Mouse (Mus musculus) stomach, embryonic 16.5 days (tissue): Measurements from ENCODE around the gene Gjd3. TPM values are rescaled to one million over a fixed set of nuclear protein-coding genes. Genes with fewer than 3 reads are reported as not detected.

Experiments used
- ATAC-seq: fragments of 200-750 bp; cut with Nextera tagmentation; 2 replicates; pipeline ENCODE4 v1.8.0; 2017; ENCODE audit warnings: moderate number of reproducible peaks, moderate TSS enrichment; ENCODE audit not compliant: insufficient read depth, low FRiP score
- H3K27ac ChIP-seq: fragments of 300-500 bp; sonication (generic); 2 replicates; pipeline ENCODE4 v1.5.1; 2014; ENCODE audit warnings: low read length
- H3K27me3 ChIP-seq: fragments of 300-500 bp; sonication (generic); 2 replicates; pipeline ENCODE4 v1.6.1; 2014; ENCODE audit warnings: low read length, control low read depth, mixed read lengths; ENCODE audit not compliant: control insufficient read depth, insufficient read depth
- H3K36me3 ChIP-seq: fragments of 300-500 bp; sonication (generic); 2 replicates; pipeline ENCODE4 v1.6.1; 2014; ENCODE audit warnings: low read length; ENCODE audit not compliant: control insufficient read depth, insufficient read depth
- H3K4me1 ChIP-seq: fragments of 300-500 bp; sonication (generic); 2 replicates; pipeline ENCODE4 v1.6.1; 2014; ENCODE audit warnings: low read length, control low read depth, mixed read lengths; ENCODE audit not compliant: control insufficient read depth, insufficient read depth
- H3K4me2 ChIP-seq: fragments of 300-500 bp; sonication (generic); 2 replicates; pipeline ENCODE4 v1.6.1; 2014; ENCODE audit warnings: low read depth, low read length, mixed read lengths
- H3K4me3 ChIP-seq: fragments of 300-500 bp; sonication (generic); replicated peaks from 2 replicates; pipeline ENCODE4 v1.5.1; 2014; ENCODE audit warnings: mild to moderate bottlenecking, low read length
- H3K9ac ChIP-seq: fragments of 300-500 bp; sonication (generic); 2 replicates; pipeline ENCODE4 v1.6.1; 2014; ENCODE audit warnings: low read length
- H3K9me3 ChIP-seq: fragments of 300-500 bp; sonication (generic); replicated peaks from 2 replicates; pipeline ENCODE4 v1.6.1; 2016; ENCODE audit warnings: low read length, control low read depth; ENCODE audit not compliant: control insufficient read depth
- WGBS: fragments of 180-500 bp; shearing (Covaris S2); extraction: QIAGEN DNeasy Blood & Tissue Kit; methylation state at CpG from one replicate; pipeline ENCODE4 v1.1.7; 2014; 5-methylcytosine and 5-hydroxymethylcytosine counted together
- polyA plus RNA-seq: library from polyadenylated mRNA; unstranded; fragments of >200 nt; fragmentation: Nextera tagmentation; extraction: Ambion mirVana; gene quantifications from 2 replicates; pipeline ENCODE4 v1.2.1, GENCODE M21; 2015

Gene Gjd3
- polyA plus RNA-seq, 1 experiment from 2014 or later, result 0.44 TPM

- Histone ChIP-seq H3K4me3 (peak overlapping the region; percentile 79), H3K36me3 (no peaks in the 10 kb centered on the region), H3K4me1 (peaks cover 65% of the 10 kb centered on the region), H3K4me2 (peak overlapping the region; percentile 100), H3K27ac (peak overlapping the region; percentile 94), H3K9ac (peak overlapping the region; percentile 88), H3K27me3 (no peaks in the 10 kb centered on the region), H3K9me3 (no peaks in the 10 kb centered on the region)
- ATAC-seq, result peak; percentile 42
- under 1% methylated on average over 53 of the region's 53 CpGs for WGBS
These were observed 22.4 kb downstream of the Gjd3 start for GRCm38 (mm10) chr11:98960313-98960906.

DNA sequence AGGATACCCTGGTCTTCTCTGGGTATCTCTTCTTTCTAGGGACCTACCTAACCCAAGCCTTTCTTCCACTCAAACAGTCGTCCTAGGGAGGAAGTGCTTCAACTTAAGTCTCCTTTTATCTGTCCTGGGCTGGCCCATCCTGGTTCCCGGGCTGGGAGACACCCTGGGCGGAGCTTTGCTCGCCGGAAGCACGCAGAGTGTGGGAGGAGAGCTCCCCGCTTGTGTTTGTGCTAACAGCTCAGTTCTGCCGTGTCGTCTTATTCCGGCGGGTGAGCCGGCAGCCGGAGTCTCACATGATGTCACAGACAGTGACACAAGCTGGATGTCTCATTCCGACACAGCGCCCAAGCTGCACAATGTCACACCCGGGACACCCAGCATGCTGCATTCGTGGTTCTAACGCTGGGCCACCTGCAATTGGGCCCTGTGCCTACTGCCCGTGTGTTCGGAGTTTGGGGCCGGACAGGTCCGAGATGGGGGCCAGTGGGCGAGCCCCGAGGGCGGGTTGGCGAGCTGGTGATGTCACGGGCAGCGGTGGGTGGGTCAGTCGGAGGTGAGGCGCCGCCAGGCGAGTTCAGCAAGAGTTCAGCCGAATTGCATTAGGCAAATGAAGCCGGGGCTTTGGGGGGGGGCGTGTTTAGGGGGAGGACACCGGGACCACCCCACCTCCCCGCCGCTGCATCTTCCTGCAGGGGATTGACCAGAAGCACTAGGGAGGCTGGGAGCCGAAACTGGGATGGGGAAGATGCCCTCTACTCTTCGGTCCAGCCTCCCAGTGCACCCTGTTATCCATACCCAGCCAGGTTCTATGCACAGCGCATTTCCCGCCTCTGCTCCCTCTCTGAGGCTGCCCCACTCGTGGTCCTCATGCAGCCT lies 23.1 kb downstream of the Gjd3 start:
- Histone ChIP-seq H3K4me2 (peak overlapping the region; percentile 100), H3K4me3 (peak overlapping the region; percentile 79), H3K9ac (peak overlapping the region; percentile 88), H3K27me3 (no peaks in the 10 kb centered on the region), H3K9me3 (no peaks in the 10 kb centered on the region), H3K27ac (peak overlapping the region; percentile 94), H3K4me1 (peaks cover 65% of the 10 kb centered on the region), H3K36me3 (no peaks in the 10 kb centered on the region)
- under 1% methylated on average over 42 of the region's 43 CpGs for WGBS
- peak; percentile 21; the same call in 1 of the 2 replicates for ATAC-seq

DNA sequence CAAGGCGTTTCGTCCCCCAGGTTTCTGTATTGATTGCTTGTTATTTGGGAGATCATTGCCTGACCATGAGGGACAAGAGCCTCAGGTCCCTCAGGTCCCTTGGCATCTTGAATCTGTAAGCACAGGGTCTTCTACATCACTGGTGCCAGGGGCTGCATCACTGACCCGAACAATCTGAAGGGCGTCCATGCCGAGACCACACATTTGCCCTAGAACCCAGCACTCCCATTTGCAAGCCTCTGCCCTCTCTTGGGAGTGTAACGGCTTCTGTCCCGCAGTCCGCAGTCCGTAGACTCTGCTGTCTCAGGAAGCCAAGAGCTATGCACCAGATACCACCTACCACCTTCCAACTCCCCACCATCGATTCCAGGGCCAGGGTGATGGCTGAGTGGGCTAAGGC lies 26.5 kb downstream of the Gjd3 start:
- no peak overlapping the region for H3K4me3 ChIP-seq
- 81% methylated on average over 8 of the region's 10 CpGs for WGBS
- no peak overlapping the region for H3K27ac ChIP-seq
- peaks cover 62% of the 10 kb centered on the region for H3K4me1 ChIP-seq
- H3K4me2 ChIP-seq, result no peak overlapping the region
- H3K9ac ChIP-seq, result no peak overlapping the region
- ATAC-seq, result no peak
- no peaks in the 10 kb centered on the region for H3K27me3 ChIP-seq
- H3K9me3 ChIP-seq, result no peaks in the 10 kb centered on the region
- no peaks in the 10 kb centered on the region for H3K36me3 ChIP-seq

DNA sequence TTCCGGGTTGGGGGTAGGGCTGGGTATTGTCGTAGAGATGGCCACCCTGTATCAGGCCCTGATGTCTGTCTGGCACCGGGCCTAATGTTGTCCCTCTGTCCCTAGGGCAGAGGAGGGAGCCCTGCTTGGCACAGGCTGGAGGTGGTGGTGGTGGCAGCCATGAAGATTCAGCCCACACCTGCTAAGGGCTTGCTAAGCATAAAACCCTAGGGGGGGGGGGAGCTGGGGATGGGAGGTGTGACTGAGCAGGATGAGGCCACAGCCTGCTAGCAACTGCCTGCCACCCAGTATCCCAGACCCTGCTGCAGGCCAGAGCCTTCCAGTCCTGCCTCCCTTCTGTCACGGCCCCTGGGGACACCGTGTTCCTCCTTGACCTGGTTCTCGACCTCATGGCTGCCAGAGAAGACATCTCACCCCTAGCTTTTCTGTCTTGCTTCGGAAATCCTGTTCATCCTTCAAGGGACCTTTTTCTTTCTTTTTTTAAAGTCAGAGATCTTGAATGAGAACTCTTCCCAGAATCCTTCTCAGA lies 27.0 kb downstream of the Gjd3 start:
- Histone ChIP-seq H3K4me1 (peaks cover 65% of the 10 kb centered on the region), H3K36me3 (no peaks in the 10 kb centered on the region), H3K9me3 (no peaks in the 10 kb centered on the region), H3K4me3 (no peak overlapping the region), H3K4me2 (no peak overlapping the region), H3K9ac (peak overlapping the region; percentile 5; the same call in 1 of the 2 replicates), H3K27me3 (no peaks in the 10 kb centered on the region), H3K27ac (peak overlapping the region; percentile 88)
- 33% methylated on average over 7 of the region's 7 CpGs for WGBS
- ATAC-seq, result no peak

GRCm38 (mm10) chr11:98954801-98955706 lies 27.8 kb downstream of the Gjd3 start:
- WGBS, result 21% methylated on average over 17 of the region's 17 CpGs
- Histone ChIP-seq H3K4me1 (peaks cover 72% of the 10 kb centered on the region), H3K9ac (peak overlapping the region; percentile 54; the same call in 1 of the 2 replicates), H3K36me3 (no peaks in the 10 kb centered on the region; the same call in 1 of the 2 replicates), H3K4me3 (0 out of 2 replicates have a peak overlapping the region, but pooled peaks have one; percentile 1), H3K4me2 (peak overlapping the region; percentile 48), H3K27ac (peak overlapping the region; percentile 88), H3K9me3 (no peaks in the 10 kb centered on the region), H3K27me3 (no peaks in the 10 kb centered on the region)
- ATAC-seq, result 0 out of 2 replicates have a peak, but pooled peaks have one; percentile 12

- no peaks in the 10 kb centered on the region for H3K27me3 ChIP-seq
- ATAC-seq, result peak; percentile 30; the same call in 1 of the 2 replicates
- no peaks in the 10 kb centered on the region for H3K9me3 ChIP-seq
- H3K4me1 ChIP-seq, result peaks cover 72% of the 10 kb centered on the region
- no peaks in the 10 kb centered on the region; the same call in 1 of the 2 replicates for H3K36me3 ChIP-seq
- WGBS, result 5% methylated on average over 10 of the region's 10 CpGs
- H3K9ac ChIP-seq, result peak overlapping the region; percentile 54
- H3K4me2 ChIP-seq, result peak overlapping the region; percentile 48
- H3K4me3 ChIP-seq, result 0 out of 2 replicates have a peak overlapping the region, but pooled peaks have one; percentile 1
- H3K27ac ChIP-seq, result peak overlapping the region; percentile 88
These were observed 28.4 kb downstream of the Gjd3 start for GRCm38 (mm10) chr11:98954373-98954772.

DNA sequence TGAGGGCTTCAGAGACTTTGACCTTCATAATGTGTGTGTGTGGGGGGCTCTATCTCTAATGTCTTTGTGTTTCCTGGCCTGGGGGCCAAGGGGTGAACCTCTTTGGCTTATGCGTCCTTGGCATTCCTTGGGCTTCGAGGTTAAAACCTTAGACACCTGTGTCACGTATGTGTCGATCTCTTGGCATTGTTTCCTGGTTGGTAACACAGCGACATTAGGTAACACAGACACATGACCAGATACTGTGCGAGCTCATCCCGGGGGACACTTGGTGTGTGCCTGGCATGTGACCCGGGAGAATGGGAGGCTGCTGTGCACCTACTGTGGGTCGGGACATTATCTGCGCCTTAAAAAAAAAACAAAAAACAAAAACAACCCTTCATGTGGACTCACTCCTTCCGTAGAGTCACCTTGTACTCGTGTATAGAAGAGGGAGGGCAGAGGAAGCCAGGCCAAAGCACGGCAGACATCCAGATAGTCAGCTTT lies 28.9 kb downstream of the Gjd3 start:
- 16% methylated on average over 13 of the region's 13 CpGs for WGBS
- Histone ChIP-seq H3K4me1 (peaks cover 70% of the 10 kb centered on the region), H3K36me3 (no peaks in the 10 kb centered on the region; the same call in 1 of the 2 replicates), H3K4me2 (peak overlapping the region; percentile 48), H3K9me3 (no peaks in the 10 kb centered on the region), H3K27me3 (no peaks in the 10 kb centered on the region), H3K9ac (peak overlapping the region; percentile 54), H3K27ac (peak overlapping the region; percentile 88), H3K4me3 (no peak overlapping the region)
- ATAC-seq, result no peak

DNA sequence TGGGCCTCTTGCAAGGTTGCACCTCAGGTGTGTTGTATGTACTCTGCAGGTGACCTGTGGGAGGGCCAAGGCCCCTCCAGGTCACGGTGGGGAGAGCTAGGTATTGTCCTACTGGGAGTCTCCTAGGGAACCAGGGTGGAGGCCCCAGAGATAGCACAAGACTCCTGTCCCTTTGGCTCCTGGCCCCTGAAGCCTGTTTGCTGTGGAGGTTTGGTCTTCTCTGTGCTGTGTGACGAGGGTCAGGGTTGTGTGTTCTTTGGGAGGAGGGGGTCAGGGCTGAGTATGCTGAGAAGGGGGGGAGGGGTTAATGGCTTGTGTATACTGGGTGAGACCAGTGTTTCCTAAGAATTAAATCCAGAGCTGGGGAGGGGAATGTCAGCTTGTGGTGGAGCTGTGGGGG lies 29.5 kb downstream of the Gjd3 start:
- Histone ChIP-seq H3K27me3 (no peaks in the 10 kb centered on the region), H3K36me3 (no peaks in the 10 kb centered on the region; the same call in 1 of the 2 replicates), H3K9ac (no peak overlapping the region), H3K4me3 (no peak overlapping the region), H3K4me2 (0 out of 2 replicates have a peak overlapping the region, but pooled peaks have one; percentile 48), H3K9me3 (no peaks in the 10 kb centered on the region), H3K4me1 (peaks cover 70% of the 10 kb centered on the region), H3K27ac (peak overlapping the region; percentile 88)
- peak; percentile 75 for ATAC-seq
- 13% methylated on average over 2 of the region's 2 CpGs for WGBS
